Mouse (Mus musculus) adrenal gland, postnatal 14 days (tissue): ENCODE data around the gene Mob3a. TPM values are rescaled to one million over a fixed set of nuclear protein-coding genes. Genes with fewer than 3 reads are reported as not detected.

Experiments
- DNase-seq: peaks from one replicate; pipeline ENCODE4 v3.0.0; 2021; ENCODE audit warnings: mixed read lengths
- total RNA-seq: library from RNA; stranded (reverse); gene quantifications from 2 replicates; pipeline ENCODE4 v1.2.3, GENCODE M21; 2021

Mob3a gene
- total RNA-seq, 1 experiment from 2014 or later = 12.8 TPM

DNA sequence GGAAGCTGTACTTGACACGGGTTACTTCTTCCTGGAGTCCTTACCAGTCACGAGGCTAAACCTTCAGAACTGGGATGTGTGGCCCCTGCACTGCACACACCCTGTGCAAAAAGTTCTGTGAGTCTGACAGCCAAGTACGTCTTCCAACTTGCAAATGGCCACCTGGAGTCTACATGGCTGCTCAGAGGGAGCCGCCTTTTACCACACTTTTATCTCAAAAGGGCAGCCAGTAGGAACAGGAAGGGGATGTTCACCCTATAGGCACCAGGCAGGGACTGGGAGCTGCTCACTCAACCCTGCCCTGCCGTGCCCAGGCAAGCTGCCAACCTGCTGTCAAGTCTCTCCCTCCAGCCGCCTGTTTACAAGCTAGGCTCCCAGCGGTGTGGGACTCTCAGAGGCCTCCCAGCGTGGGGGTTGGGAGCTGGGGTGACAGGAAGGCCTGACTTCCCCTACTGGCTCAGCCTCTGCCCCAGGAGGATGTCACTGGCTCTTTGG is 23.8 kb downstream of the Mob3a start, which contains the start of gene Mknk2:
Gene Mknk2, minus strand, starts transcription at position 171 of the 495 bp plus-strand sequence.
- DNase-seq = peak; percentile 98

DNA sequence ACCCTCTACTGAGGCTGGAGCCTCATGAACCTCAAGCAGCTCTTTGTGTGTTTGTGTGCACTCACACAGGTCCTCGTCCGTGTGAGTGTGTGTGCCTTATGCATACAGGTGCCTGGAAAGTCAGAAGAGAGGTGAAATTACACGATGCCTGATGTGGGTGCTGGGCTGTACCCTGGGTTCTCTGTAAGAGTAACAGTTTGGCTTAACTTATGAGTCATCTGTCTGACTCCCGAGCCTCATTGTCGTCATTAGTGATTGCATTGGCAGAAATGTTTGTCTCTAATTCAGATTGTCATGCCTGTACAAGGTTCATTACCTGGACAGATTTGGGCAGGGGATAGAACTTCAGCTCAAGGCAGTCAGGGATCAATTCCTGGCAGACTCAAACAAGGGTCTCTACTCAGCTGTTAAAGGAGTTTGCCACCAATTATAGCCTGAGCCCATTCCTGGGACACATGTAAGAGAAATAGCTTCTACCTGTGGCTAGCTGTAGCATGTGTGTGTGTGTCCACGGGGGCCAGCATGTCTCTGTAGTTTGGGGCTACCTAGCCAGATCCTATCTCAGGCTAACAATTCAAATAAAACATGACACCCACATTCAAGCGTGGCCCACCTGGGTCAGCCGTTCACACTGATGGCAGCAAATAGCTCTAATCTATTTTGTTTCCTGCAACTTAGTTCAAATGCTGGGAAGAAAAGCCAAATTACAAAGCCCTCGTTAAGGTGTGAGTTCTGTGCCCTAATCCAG is 24.5 kb downstream of the Mob3a start:
- peak; percentile 58 for DNase-seq

DNA sequence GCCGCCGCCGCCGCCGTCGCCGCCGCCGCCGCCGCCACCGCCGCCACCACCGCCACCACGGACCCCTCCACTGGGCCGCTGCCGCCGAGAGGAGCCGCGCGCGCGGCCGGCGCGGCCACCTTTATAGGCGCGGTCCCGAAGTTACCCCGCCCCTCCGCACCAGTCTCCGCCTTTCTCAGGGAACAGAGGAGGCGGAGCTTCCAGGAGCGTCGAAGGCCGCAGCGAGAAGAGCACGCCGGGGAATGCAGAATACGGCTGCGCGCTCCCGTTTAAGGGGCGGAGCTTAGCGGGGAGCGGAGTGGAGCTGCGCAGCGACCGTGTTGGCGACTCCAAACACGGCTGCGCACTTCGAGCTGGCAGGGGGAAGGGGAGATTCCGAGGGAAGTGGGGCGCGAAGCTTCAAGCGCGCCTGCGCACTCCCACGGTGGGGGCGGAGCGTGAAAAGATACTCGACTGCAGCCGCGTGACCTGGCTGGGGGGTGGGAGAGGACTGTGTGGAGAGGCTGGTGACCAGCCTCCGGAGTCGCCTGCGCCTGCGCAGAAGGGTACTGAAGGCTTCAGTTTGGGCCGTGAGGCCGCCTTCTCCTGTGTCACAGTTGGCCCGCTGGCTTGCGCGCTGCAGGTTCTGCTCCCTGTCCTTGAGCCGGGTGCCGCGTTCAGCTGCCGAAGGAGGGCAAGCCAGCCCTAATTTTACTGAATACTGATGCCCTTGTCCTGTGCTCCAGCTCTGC is 25.4 kb downstream of the Mob3a start:
- DNase-seq = peak; percentile 100

- peak; percentile 43 for DNase-seq
These were observed 26.2 kb downstream of the Mob3a start for GRCm38 (mm10) chr10:80675405-80676197.

GRCm38 (mm10) chr10:80674851-80675404 is 26.8 kb downstream of the Mob3a start:
- DNase-seq = no peak

DNA sequence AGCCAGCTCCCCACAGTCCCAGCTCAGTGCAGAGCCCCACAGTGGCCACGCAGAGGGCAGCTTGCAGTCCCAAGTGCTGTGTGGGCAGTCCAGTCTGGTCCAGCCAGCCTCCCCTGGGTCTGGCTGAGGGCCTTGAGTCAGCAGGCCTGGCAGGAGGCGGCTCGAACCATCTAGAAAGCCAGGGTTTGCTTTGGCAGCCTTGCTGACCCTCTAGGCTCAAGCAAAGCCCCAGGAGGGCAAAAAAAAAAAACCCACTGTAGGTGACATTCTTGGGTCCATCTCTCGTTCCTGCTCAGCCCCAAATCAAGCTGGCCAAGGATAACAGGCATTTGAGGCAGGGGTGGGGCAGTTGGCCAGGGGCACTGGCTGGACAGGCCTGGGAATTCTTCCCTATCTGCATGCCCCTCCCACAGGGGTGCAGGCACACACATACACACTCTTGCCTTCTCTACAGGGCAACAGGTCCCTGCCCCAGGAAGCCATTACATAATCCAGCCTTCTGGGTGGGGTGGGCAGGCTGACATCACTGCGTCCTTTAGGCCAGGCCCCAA is 27.5 kb downstream of the Mob3a start:
- peak; percentile 74 for DNase-seq

- DNase-seq = no peak
These were observed 28.1 kb downstream of the Mob3a start for GRCm38 (mm10) chr10:80673690-80674089.

DNA sequence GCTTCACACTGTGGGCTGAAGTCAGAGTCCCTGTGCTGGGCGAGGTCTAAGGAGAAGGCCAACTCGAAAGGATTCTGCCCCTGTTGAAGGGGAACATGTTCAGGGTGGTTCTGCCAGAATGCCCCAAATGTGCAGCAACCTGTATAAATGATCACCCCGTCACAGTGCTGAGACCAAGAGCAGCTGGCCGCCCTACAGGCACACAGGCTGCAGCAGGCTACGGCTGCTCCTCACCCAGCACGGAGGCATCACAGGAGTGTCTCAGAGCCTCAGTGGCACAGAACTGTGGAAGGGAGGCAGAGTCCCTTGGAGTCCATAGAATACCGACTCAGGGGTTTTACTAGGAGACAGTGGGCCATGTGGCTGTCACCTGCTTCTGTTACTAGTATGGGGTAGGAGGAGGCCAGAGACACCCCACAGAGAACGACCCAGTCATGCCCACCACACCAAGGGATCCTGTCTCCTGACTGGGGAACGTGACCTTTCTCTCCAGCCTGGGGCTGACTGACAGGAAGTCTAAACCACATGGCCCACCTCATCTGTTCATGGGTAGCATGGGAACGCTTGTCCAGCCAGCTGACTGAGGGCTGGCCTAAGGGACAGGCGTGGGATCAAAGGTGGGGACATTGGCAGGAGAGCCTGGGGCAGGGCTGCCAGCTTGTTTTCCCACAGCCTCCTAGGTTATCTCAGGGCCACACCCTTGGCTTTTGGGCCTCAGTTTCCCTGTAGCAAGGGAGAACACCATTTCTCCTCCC is 29.7 kb downstream of the Mob3a start:
- no peak for DNase-seq

- DNase-seq = no peak
These were observed 30.5 kb downstream of the Mob3a start for GRCm38 (mm10) chr10:80671251-80671650.

DNA sequence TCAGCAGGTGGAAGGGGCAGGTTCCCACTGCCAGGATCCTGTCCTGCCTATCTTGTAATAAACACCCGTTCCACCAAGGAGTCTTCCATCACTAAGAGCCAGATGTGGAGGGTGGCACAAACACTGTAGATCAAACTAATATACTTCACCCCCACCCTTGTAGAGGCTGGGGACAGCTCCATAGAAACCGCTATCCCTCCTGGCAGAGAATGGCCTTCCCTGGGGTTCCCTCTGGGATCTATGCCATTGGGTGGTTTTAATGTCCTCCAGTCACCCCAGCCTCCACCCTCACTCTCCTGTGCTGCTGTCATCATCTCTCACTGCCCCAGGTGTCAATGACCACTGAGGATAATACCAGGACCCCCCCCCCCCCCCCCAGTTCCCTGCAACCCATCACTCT is 31.2 kb downstream of the Mob3a start:
- peak; percentile 48 for DNase-seq

- peak; percentile 81 for DNase-seq
These were observed 31.9 kb downstream of the Mob3a start for GRCm38 (mm10) chr10:80669737-80670485.

DNA sequence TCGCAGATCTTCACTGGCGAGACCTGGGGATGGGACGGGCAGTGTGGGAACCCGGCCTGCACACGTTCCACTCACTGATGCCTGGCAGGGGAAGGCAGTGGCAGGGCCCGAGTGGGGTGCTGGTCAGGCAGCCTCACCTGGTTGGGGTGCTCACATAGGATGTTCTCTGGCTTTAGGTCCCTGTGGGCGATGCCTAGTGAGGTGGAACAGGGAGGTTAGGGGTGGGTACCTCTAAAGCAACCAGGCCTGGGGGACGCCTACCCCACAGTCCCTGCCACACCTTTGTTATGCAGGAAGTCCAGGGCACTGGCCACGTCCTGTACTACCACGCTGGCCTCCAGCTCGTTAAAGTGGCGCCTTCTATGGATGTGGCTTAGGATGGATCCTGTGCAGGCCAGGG is 32.8 kb downstream of the Mob3a start:
- no peak for DNase-seq

GRCm38 (mm10) chr10:80668614-80669013 is 33.2 kb downstream of the Mob3a start:
- DNase-seq = peak; percentile 60

DNA sequence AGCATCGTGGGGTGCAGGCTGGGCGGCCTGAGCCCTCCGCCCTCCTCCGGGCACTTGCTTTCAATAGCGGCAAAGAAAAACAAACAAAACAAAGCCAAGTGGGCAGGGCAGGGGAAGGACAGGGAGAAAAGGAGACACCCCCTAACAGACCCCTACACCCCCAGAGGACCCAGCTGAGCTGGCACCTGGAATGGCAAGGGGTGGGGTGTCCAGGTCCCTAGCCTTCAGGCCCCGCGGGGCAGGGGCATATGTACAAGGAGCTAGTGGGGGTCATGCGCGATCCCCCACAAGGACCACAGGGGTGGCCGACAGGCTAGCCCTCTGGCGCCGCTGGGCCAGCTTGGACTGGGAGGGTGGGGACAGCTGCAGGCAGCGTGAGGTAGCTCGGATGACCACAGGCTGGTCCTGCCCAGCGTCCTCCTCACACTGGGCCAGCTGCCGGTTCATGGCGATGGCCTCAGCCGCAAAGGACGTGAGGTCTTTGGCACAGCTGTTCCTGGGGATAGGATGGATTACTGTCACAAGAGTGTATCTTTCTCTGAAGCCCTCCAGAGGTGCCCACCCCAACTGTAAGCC is 34.9 kb downstream of the Mob3a start:
- DNase-seq = no peak

GRCm38 (mm10) chr10:80665981-80666733 is 35.6 kb downstream of the Mob3a start:
- no peak for DNase-seq

- no peak for DNase-seq
These were observed 36.3 kb downstream of the Mob3a start for GRCm38 (mm10) chr10:80665459-80665858.

GRCm38 (mm10) chr10:80665016-80665380 is 36.8 kb downstream of the Mob3a start:
- peak; percentile 89 for DNase-seq

- DNase-seq = peak; percentile 93
These were observed 37.4 kb downstream of the Mob3a start for GRCm38 (mm10) chr10:80664197-80665015.
